Mouse (Mus musculus): ENCODE data around the gene Isyna1. TPM values are rescaled to one million over a fixed set of nuclear protein-coding genes. Genes with fewer than 3 reads are reported as not detected.

The Isyna1 gene
- total RNA-seq, 2 experiments from 2014 or later, result 3.2 to 4.3 TPM

DNA sequence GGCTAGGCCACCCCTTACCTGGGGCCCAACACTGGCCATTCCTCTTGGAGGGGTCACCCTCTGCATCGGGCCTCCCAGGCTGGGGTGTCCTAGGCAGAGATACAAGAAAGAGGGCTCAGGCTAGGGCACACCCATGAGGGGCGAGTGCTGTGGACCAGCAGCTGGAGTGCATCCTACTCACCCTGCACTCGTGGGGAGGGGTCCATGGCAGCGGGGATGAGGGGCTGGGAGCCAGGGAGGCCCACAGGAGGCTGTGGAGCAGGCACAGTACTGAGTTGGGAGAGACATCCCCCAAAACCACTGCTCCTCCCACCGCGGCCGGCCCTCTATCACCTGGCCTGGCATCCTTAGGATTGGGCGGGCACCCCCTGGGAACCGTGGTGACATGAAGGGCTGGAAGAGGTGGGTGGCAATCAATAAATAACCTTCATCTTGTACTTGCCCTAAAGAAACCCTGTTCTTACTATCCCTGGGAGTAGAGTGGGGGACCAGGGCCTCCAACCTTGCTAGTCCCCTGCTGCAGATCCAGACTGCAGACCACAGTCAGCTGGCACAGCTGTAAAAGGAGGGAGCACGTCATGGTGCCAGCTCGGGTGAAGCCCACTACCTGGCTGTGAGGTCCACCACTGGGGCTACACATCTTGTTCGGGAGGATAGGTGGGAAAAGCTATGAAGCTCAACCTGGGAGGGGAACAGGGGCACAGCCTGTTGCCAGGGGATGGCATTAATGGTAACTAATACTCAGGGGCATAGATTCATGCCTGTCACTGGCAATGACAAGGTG, 5.5 kb downstream of the Isyna1 start:
- no peak for DNase-seq
- no peak overlapping the region for H3K4me3 ChIP-seq
- TF ChIP-seq CTCF (IDR thresholded peaks at IDR 0.05), result no peak
- no peak overlapping the region for H3K27ac ChIP-seq
- intact Hi-C loops (cut with DNase I), result no loop called here

DNA sequence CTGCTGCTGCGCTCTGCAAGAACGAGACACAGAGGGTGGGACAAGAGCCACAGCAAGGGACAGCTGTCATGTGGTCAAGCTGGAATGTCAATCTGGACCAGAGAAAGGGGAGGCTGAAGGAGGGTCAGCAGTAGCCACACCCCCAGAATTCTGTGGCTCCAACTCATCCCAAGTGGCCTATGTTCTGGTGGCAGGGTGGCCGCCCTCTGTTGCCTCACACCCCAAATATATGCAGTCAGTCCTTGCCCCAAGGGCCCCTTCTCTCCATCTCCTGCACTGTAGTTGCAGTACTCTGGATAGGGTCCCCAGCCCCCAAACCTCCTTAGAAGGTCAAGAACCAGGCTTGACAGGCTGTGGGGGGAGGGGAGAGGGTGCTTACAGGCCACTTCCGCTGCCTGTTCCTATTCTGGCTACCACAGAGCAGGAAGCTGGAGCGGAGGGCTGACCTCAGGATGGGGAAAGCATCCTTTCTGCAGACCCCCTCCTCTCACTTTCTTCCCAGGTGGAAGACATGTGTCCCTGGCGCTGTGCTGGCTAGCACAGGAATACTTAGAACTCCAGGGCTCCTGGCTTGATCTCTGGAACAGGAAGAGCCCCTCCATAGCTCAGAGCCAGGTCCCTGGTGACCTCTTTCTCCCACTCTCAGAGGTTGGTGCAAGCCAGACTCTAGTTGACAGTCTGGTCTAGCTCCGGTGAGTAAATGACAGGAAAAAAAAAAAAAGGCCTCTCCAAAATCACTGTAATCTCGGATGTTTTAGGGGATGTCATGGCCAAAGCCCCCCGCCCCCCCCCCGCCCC, 6.5 kb downstream of the Isyna1 start:
- no peak for DNase-seq
- intact Hi-C loops (cut with DNase I), result no loop called here
- Histone ChIP-seq H3K27ac (peak overlapping the region; percentile 66), H3K4me3 (peak overlapping the region; percentile 21)
- TF ChIP-seq CTCF (IDR thresholded peaks at IDR 0.05), result no peak

DNA sequence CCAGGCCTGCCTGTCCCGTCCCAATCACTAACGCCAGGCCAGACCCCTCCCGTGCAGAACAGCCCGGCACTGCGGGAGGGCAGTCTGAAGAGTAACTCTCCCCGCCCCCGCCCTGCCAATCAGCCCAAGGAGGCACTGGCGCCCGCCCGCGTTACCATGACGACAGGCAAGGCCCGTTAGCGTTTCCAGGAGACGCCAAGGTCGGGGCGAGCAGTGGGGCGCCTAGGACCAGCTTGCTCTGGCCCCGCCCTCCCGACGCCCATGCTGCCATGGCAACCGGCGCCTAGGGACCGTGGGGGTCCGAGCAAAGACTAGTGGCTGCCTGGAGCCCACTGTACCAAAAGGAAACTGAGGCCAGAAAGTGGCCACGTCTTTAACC, 7.1 kb downstream of the Isyna1 start:
- Histone ChIP-seq H3K4me3 (peak overlapping the region; percentile 21), H3K27ac (peak overlapping the region; percentile 66)
- peak; percentile 75 for DNase-seq
- intact Hi-C loops (cut with DNase I), result no loop called here
- TF ChIP-seq CTCF (IDR thresholded peaks at IDR 0.05), result no peak

- H3K4me3 ChIP-seq, result no peak overlapping the region
- TF ChIP-seq CTCF (IDR thresholded peaks at IDR 0.05), result no peak
- intact Hi-C loops (cut with DNase I), result no loop called here
- no peak overlapping the region for H3K27ac ChIP-seq
- no peak for DNase-seq
These were observed 8.1 kb downstream of the Isyna1 start for GRCm38 (mm10) chr8:70602139-70602811.

DNA sequence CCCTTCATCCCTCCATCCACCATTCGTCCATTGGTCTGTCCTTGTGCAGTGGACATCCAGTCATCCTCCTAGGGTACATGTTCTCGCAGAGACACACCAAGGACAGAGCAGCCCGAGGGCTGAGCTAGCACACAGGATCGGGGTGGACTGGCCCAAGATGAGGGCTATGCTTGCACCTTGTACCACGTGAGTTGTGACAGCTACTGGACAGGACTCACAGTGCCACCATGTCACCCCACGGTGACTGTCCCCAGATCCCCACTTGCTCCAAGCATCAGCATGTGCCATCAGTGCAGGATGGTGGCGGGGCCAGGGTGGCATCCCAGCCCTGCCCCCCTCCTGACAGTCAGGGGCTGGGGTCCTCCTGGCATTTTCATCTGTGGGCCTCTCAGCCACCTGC, 10.4 kb downstream of the Isyna1 start:
- DNase-seq, result no peak
- no peak overlapping the region for H3K27ac ChIP-seq
- no peak overlapping the region for H3K4me3 ChIP-seq
- TF ChIP-seq CTCF (IDR thresholded peaks at IDR 0.05), result no peak
- intact Hi-C loops (cut with DNase I), result no loop called here

- TF ChIP-seq CTCF (IDR thresholded peaks at IDR 0.05), result no peak
- H3K4me3 ChIP-seq, result no peak overlapping the region
- DNase-seq, result no peak
- intact Hi-C loops (cut with DNase I), result no loop called here
- no peak overlapping the region; the same call in 1 of the 2 replicates for H3K27ac ChIP-seq
These were observed 12.0 kb downstream of the Isyna1 start for GRCm38 (mm10) chr8:70605871-70606779.

DNA sequence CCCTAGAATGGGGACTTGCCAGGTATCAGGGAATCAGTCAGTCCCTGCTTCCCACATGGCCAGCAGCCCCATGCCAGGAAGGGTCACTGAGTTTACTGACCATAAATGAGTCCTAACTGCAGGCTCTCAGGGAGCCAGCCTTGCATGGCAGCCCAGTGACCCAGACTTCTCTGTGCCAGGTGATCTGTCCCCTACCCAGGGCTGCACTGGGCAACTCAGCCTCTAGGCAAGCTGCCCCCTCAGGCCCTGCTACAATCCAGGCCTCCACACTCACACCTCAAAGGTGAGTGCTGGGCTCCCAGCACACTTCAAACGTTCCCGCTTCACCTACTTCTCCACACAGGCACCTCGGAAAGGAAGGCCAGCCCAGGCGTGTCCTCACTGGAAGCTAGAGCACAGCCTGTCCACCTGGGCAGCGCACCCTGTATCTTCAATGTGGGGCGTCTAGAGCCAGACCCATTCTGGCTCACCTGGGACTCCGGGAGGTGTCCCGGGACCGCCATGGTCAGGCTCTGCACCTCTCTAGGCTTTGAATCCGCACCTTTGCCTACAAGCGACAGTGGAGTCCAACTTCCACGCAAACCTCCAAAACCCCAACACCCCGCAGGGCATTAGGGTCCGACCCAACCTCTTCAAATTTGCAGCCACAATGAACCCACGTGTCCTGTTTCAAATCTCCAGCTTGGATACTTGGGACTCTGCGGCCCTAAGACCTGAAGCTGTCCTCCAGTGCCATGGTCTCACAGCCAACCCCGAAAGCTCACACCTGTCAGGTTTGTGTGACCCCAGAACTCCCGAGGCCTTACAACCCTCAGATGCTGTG, 12.8 kb downstream of the Isyna1 start:
- no peak for DNase-seq
- no peak for TF ChIP-seq CTCF (IDR thresholded peaks at IDR 0.05)
- intact Hi-C loops (cut with DNase I), result no loop called here
- Histone ChIP-seq H3K27ac (peak overlapping the region; percentile 96), H3K4me3 (peak overlapping the region; percentile 97)

DNA sequence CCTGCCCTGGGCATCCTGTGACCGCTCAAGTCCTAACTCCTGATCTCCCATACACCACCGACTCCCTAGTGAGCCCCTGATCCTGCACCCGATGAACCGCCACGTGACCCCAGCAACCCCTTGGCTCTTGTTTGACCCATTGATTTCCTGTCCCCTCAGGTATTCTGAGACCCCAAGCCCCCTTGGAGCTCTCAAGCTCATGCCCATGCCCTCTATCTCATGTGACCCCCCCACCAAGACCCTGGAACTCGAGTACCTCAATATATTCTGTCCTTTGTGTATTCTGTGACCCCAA, 13.4 kb downstream of the Isyna1 start:
- Histone ChIP-seq H3K4me3 (peak overlapping the region; percentile 97), H3K27ac (peak overlapping the region; percentile 96)
- intact Hi-C loops (cut with DNase I), result no loop called here
- no peak for TF ChIP-seq CTCF (IDR thresholded peaks at IDR 0.05)
- DNase-seq, result no peak

GRCm38 (mm10) chr8:70607898-70608748, 13.9 kb downstream of the Isyna1 start:
- DNase-seq, result peak; percentile 75
- intact Hi-C loops (cut with DNase I), result no loop called here

DNA sequence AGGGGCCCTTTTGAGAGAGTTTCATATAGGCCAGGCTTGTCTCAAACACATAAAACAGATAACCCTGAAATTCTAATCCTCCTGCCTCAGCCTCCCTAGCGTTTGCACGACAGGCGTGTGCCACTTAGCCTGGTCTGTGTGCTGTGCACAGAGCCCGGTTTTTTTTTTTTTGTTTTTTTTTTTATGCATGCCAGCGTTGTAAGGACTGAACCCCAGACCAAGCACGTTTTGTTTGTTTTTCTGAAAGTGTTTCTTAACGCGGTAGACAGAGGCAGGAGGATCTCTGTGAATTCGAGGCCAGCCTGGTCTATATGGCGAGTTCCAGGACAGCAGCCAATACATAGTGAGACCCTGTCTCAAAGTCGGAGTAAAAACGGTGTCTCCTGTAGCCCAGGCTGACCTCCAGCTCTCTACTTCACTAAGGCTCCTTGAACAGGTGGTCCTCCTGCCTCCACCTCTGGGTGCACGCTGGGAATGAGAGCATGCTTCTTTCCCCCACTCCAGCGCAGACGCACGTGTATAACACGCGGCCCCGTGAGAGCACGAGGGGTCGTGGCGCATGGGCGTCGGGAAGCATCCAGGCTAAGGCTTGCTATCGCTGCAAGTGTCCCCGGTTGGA, 14.7 kb downstream of the Isyna1 start, which contains the start of gene Ssbp4:
Gene Ssbp4, minus strand, starts transcription at position 124 of the 619 bp plus-strand sequence.
- Histone ChIP-seq H3K4me3 (peak within 1 kb of the TSS; percentile 97), H3K27ac (peak within 1 kb of the TSS; percentile 96)
- no peak for TF ChIP-seq CTCF (IDR thresholded peaks at IDR 0.05)
- intact Hi-C loops (cut with DNase I), result no loop called here
- no peak for DNase-seq

More at GRCm38 (mm10) chr8:70607898-70608748, 13.9 kb downstream of the Isyna1 start:
- peak overlapping the region; percentile 96 for H3K27ac ChIP-seq
- peak overlapping the region; percentile 97 for H3K4me3 ChIP-seq
- no peak for TF ChIP-seq CTCF (IDR thresholded peaks at IDR 0.05)

Measured in gastrocnemius, adult 2 months (tissue).